ENCODE assay signal across 9 mouse cellular contexts in genomic region chrX:60147268-60147974, GRCm38 (mm10). TPM values are rescaled to one million over a fixed set of nuclear protein-coding genes. Genes with fewer than 3 reads are reported as not detected.
DNase-seq lines count a peak whose midpoint lies in the region; ATAC-seq and TF ChIP-seq lines count a peak whose summit lies in the region.
"Had no signal": no experiment of that assay in that cellular context is flagged by ENCODE, and none has a peak within 500 bp of the region (broad histone marks: within the 10 kb centered on the region; RNA-seq: fewer than 3 reads in every experiment).

No protein-coding gene starts in this region.

- DNase-seq in kidney, postnatal 0 days (ENCODE audit: low spot score), result peak; percentile 8
- no peak for DNase-seq in kidney, adult 11 months
- DNase-seq in embryonic facial prominence, embryonic 10.5 days (ENCODE audit: low spot score), result peak; percentile 10
- DNase-seq in hindbrain, postnatal 0 days (ENCODE audit: low spot score), result peak; percentile 46
- DNase-seq in midbrain, embryonic 14.5 days, result peak; percentile 45
- DNase-seq in thymus, postnatal 25 days, result no peak
- DNase-seq in thymus, postnatal 4 days, result no peak
- no peak for DNase-seq in lung, adult 18-20 months

- WGBS in kidney, postnatal 0 days, result 22% methylated on average over 13 of the region's 13 CpGs
- 32% methylated on average over 13 of the region's 13 CpGs for WGBS in embryonic facial prominence, embryonic 10.5 days
- WGBS in hindbrain, postnatal 0 days, result 25% methylated on average over 13 of the region's 13 CpGs
- WGBS in midbrain, embryonic 14.5 days, result 16% methylated on average over 13 of the region's 13 CpGs

- H3K4me2 ChIP-seq in kidney, postnatal 0 days (ENCODE audit: low read length), result peak overlapping the region; percentile 32
- peak overlapping the region; percentile 36 for H3K4me2 ChIP-seq in hindbrain, postnatal 0 days (ENCODE audit: low read depth, low read length)
- peak overlapping the region; percentile 40 for H3K4me2 ChIP-seq in midbrain, embryonic 14.5 days (ENCODE audit: low read length)
- H3K4me2 ChIP-seq: liver, embryonic 15.5 days had no signal

- TF ChIP-seq CTCF in kidney, postnatal 0 days (IDR thresholded peaks at IDR 0.05; ENCODE audit: low read depth), result no peak
- TF ChIP-seq CTCF in hindbrain, postnatal 0 days (IDR thresholded peaks at IDR 0.05; ENCODE audit: low read depth), result no peak

- H3K9me3 ChIP-seq in kidney, postnatal 0 days (replicated peaks; ENCODE audit: low read length), result no peaks in the 10 kb centered on the region
- H3K9me3 ChIP-seq in embryonic facial prominence, embryonic 10.5 days, result no peaks in the 10 kb centered on the region
- H3K9me3 ChIP-seq in hindbrain, postnatal 0 days (ENCODE audit: low read length), result no peaks in the 10 kb centered on the region
- H3K9me3 ChIP-seq in midbrain, embryonic 14.5 days (ENCODE audit: control insufficient read depth, low read length), result no peaks in the 10 kb centered on the region
- H3K9me3 ChIP-seq: liver, embryonic 15.5 days had no signal

- H3K4me1 ChIP-seq in kidney, postnatal 0 days (replicated peaks; ENCODE audit: insufficient read depth, low read length), result no peaks in the 10 kb centered on the region
- H3K4me1 ChIP-seq in embryonic facial prominence, embryonic 10.5 days, result no peaks in the 10 kb centered on the region
- no peaks in the 10 kb centered on the region for H3K4me1 ChIP-seq in hindbrain, postnatal 0 days (ENCODE audit: insufficient read depth, low read length)
- no peaks in the 10 kb centered on the region for H3K4me1 ChIP-seq in midbrain, embryonic 14.5 days (ENCODE audit: control insufficient read depth, insufficient read depth, low read length)
- H3K4me1 ChIP-seq: liver, embryonic 15.5 days had no signal

- no peak overlapping the region for H3K9ac ChIP-seq in kidney, postnatal 0 days (ENCODE audit: low read depth, low read length)
- 0 out of 2 replicates have a peak overlapping the region, but pooled peaks have one; percentile 28 for H3K9ac ChIP-seq in hindbrain, postnatal 0 days (replicated peaks; ENCODE audit: low read length)
- H3K9ac ChIP-seq in midbrain, embryonic 14.5 days (replicated peaks; ENCODE audit: low read length), result peak overlapping the region; percentile 31; the same call in 1 of the 2 replicates
- H3K9ac ChIP-seq: liver, embryonic 15.5 days had no signal

- no peak overlapping the region for H3K27ac ChIP-seq in kidney, postnatal 0 days
- H3K27ac ChIP-seq in embryonic facial prominence, embryonic 10.5 days (replicated peaks), result no peak overlapping the region
- peak overlapping the region; percentile 52 for H3K27ac ChIP-seq in hindbrain, postnatal 0 days
- H3K27ac ChIP-seq in midbrain, embryonic 14.5 days (replicated peaks; ENCODE audit: low read depth, low read length), result peak overlapping the region; percentile 55; the same call in 1 of the 2 replicates
- H3K27ac ChIP-seq: liver, embryonic 15.5 days had no signal

- ATAC-seq in kidney, postnatal 0 days (replicated peaks; ENCODE audit: low FRiP score, low read depth), result no peak
- peak; percentile 78 for ATAC-seq in hindbrain, postnatal 0 days
- peak; percentile 58; the same call in 1 of the 2 replicates for ATAC-seq in midbrain, embryonic 14.5 days (ENCODE audit: low FRiP score, low TSS enrichment)

- no peaks in the 10 kb centered on the region for H3K27me3 ChIP-seq in kidney, postnatal 0 days (ENCODE audit: insufficient read depth, low read length)
- no peaks in the 10 kb centered on the region for H3K27me3 ChIP-seq in embryonic facial prominence, embryonic 10.5 days (replicated peaks; ENCODE audit: low read depth, poor library complexity, severe bottlenecking)
- H3K27me3 ChIP-seq in hindbrain, postnatal 0 days (ENCODE audit: insufficient read depth, low read length), result no peaks in the 10 kb centered on the region
- no peaks in the 10 kb centered on the region for H3K27me3 ChIP-seq in midbrain, embryonic 14.5 days (ENCODE audit: control insufficient read depth, insufficient read depth, low read length)
- H3K27me3 ChIP-seq: liver, embryonic 15.5 days had no signal

- H3K36me3 ChIP-seq in kidney, postnatal 0 days (ENCODE audit: insufficient read depth, low read length), result no peaks in the 10 kb centered on the region
- no peaks in the 10 kb centered on the region for H3K36me3 ChIP-seq in embryonic facial prominence, embryonic 10.5 days (replicated peaks)
- no peaks in the 10 kb centered on the region for H3K36me3 ChIP-seq in hindbrain, postnatal 0 days (ENCODE audit: insufficient read depth, low read length)
- no peaks in the 10 kb centered on the region for H3K36me3 ChIP-seq in midbrain, embryonic 14.5 days (ENCODE audit: control insufficient read depth, insufficient read depth, low read length)
- H3K36me3 ChIP-seq: liver, embryonic 15.5 days had no signal

- H3K4me3 ChIP-seq in kidney, postnatal 0 days (replicated peaks; ENCODE audit: low read depth, low read length), result peak overlapping the region; percentile 20
- H3K4me3 ChIP-seq in embryonic facial prominence, embryonic 10.5 days, result peak overlapping the region; percentile 37
- peak overlapping the region; percentile 36 for H3K4me3 ChIP-seq in hindbrain, postnatal 0 days (ENCODE audit: low read length)
- peak overlapping the region; percentile 33 for H3K4me3 ChIP-seq in midbrain, embryonic 14.5 days (replicated peaks; ENCODE audit: low read depth, low read length)
- H3K4me3 ChIP-seq: liver, embryonic 15.5 days had no signal

RNA-seq across cellular contexts. Expression of gene Mcf2, which starts 31.5 kb away (rescaled TPM):
- 0.96 and 1.1 TPM in 2 replicates for polyA plus RNA-seq in kidney, postnatal 0 days (2015; fragmentation: Nextera tagmentation; extraction: Ambion mirVana)
- 0.49 and 0.61 TPM in 2 replicates for polyA plus RNA-seq in embryonic facial prominence, embryonic 10.5 days (2016; fragmentation: Nextera tagmentation; extraction: Ambion mirVana)
- 2.1 and 2.7 TPM in 2 replicates for total RNA-seq in hindbrain, postnatal 0 days (2014; rRNA removed)
- polyA plus RNA-seq in hindbrain, postnatal 0 days (2015; fragmentation: Nextera tagmentation; extraction: Ambion mirVana), result 2.9 and 3.3 TPM in 2 replicates
- 1.7 and 2.1 TPM in 2 replicates for polyA plus RNA-seq in midbrain, embryonic 14.5 days (2014; fragmentation: Nextera tagmentation; extraction: Ambion mirVana)

Comparison
In these comparisons a context has a peak if more than half of its experiments do, and no peak if none do; other contexts are left out.
1. DNase-seq: peak in kidney, postnatal 0 days (single experiment), embryonic facial prominence, embryonic 10.5 days (single experiment), hindbrain, postnatal 0 days (single experiment) and midbrain, embryonic 14.5 days (single experiment); none in kidney, adult 11 months (single experiment), thymus, postnatal 25 days (single experiment), thymus, postnatal 4 days (single experiment) and lung, adult 18-20 months (0 of 2).
2. H3K27ac ChIP-seq: peak in hindbrain, postnatal 0 days (single experiment) and midbrain, embryonic 14.5 days (single experiment); none in kidney, postnatal 0 days (single experiment) and embryonic facial prominence, embryonic 10.5 days (single experiment).
3. Peak in every context shown above with its lines, with median percentiles within 50 percentile points of each other: H3K4me2 ChIP-seq and H3K4me3 ChIP-seq.